Comparison of ENCODE assay signal across 9 mouse cellular contexts in genomic region chr1:167617995-167618489, GRCm38 (mm10). TPM values are rescaled to one million over a fixed set of nuclear protein-coding genes. Genes with fewer than 3 reads are reported as not detected.
DNase-seq lines count a peak whose midpoint lies in the region; ATAC-seq and TF ChIP-seq lines count a peak whose summit lies in the region.
"Had no signal": no experiment of that assay in that cellular context is flagged by ENCODE, and none has a peak within 500 bp of the region (broad histone marks: within the 10 kb centered on the region; RNA-seq: fewer than 3 reads in every experiment).

No protein-coding gene starts in this region.

- WGBS in heart, embryonic 12.5 days, result 65% methylated on average over 18 of the region's 18 CpGs
- 58% methylated on average over 18 of the region's 18 CpGs for WGBS in heart, postnatal 0 days
- 70% methylated on average over 18 of the region's 18 CpGs for WGBS in liver, embryonic 14.5 days (ENCODE audit: insufficient replicate concordance)

- H3K36me3 ChIP-seq in heart, embryonic 12.5 days, result no peaks in the 10 kb centered on the region
- no peaks in the 10 kb centered on the region for H3K36me3 ChIP-seq in heart, postnatal 0 days (replicated peaks; ENCODE audit: control insufficient read depth, insufficient read depth, low read length)
- H3K36me3 ChIP-seq in liver, embryonic 14.5 days (replicated peaks; ENCODE audit: control insufficient read depth, insufficient read depth, low read depth), result no peaks in the 10 kb centered on the region
- H3K36me3 ChIP-seq: G1E had no signal

- TF ChIP-seq EP300 in heart, postnatal 0 days (IDR thresholded peaks at IDR 0.05; ENCODE audit: low read depth), result no peak
- TF ChIP-seq EP300 in liver, embryonic 14.5 days (IDR thresholded peaks at IDR 0.05; ENCODE audit: low read depth), result no peak

- ATAC-seq in heart, embryonic 12.5 days (ENCODE audit: insufficient number of reproducible peaks, low FRiP score), result no peak
- ATAC-seq in heart, postnatal 0 days (ENCODE audit: insufficient read depth, low read depth), result peak; percentile 62
- 0 out of 2 replicates have a peak, but pooled peaks have one; percentile 21 for ATAC-seq in liver, embryonic 14.5 days (ENCODE audit: insufficient read depth)

- no peaks in the 10 kb centered on the region for H3K9me3 ChIP-seq in heart, embryonic 12.5 days (replicated peaks)
- no peaks in the 10 kb centered on the region for H3K9me3 ChIP-seq in heart, postnatal 0 days (replicated peaks; ENCODE audit: control insufficient read depth, low read length)
- H3K9me3 ChIP-seq in liver, embryonic 14.5 days (ENCODE audit: control insufficient read depth, low read length), result no peaks in the 10 kb centered on the region

- no peak overlapping the region for H3K4me3 ChIP-seq in heart, embryonic 12.5 days
- no peak overlapping the region for H3K4me3 ChIP-seq in heart, postnatal 0 days (ENCODE audit: low read depth, low read length)
- H3K4me3 ChIP-seq in liver, embryonic 14.5 days (ENCODE audit: insufficient read depth in 1 of 2, low read depth in 2 of 2, low read length in 2 of 2), result no peak overlapping the region

- peaks cover 7% of the 10 kb centered on the region; the same call in 1 of the 2 replicates for H3K4me1 ChIP-seq in heart, embryonic 12.5 days (replicated peaks)
- H3K4me1 ChIP-seq in heart, postnatal 0 days (ENCODE audit: control insufficient read depth, insufficient read depth), result no peaks in the 10 kb centered on the region
- H3K4me1 ChIP-seq in liver, embryonic 14.5 days (replicated peaks; ENCODE audit: control insufficient read depth in 2 of 2, insufficient read depth in 2 of 2, low read length in 1 of 2), result no peaks in the 10 kb centered on the region

- H3K27me3 ChIP-seq in heart, embryonic 12.5 days (replicated peaks), result peaks cover 8% of the 10 kb centered on the region; the same call in 1 of the 2 replicates
- no peaks in the 10 kb centered on the region for H3K27me3 ChIP-seq in heart, postnatal 0 days (ENCODE audit: control insufficient read depth, insufficient read depth, low read length)
- no peaks in the 10 kb centered on the region for H3K27me3 ChIP-seq in liver, embryonic 14.5 days (ENCODE audit: control insufficient read depth, insufficient read depth, low read length)

- peak; percentile 70 to 89 for DNase-seq in heart, adult 18-20 months
- DNase-seq in adrenal gland, postnatal 36 days, result peak; percentile 3 to 49
- peak; percentile 43 for DNase-seq in heart, postnatal 0 days (ENCODE audit: low spot score)
- no peak for DNase-seq in liver, embryonic 14.5 days (ENCODE audit: low read depth in 3 of 3, low spot score in 3 of 3)
- DNase-seq in spleen, adult 18-20 months, result no peak
- DNase-seq in right cerebral cortex, adult 2 months (ENCODE audit: low spot score in 2 of 2), result no peak
- DNase-seq in thymus, postnatal 36 days, result no peak

- no peak overlapping the region for H3K9ac ChIP-seq in heart, embryonic 12.5 days
- no peak overlapping the region for H3K9ac ChIP-seq in heart, postnatal 0 days (replicated peaks; ENCODE audit: low read depth, low read length)
- H3K9ac ChIP-seq in liver, embryonic 14.5 days (replicated peaks), result no peak overlapping the region

- TF ChIP-seq CTCF in heart, postnatal 0 days (IDR thresholded peaks at IDR 0.05; ENCODE audit: low read depth), result no peak
- no peak for TF ChIP-seq CTCF in liver, embryonic 14.5 days (IDR thresholded peaks at IDR 0.05; ENCODE audit: low read depth)

- no peak overlapping the region for H3K4me2 ChIP-seq in heart, embryonic 12.5 days
- H3K4me2 ChIP-seq in heart, postnatal 0 days (ENCODE audit: low read depth, low read length), result peak overlapping the region; percentile 28; the same call in 1 of the 2 replicates
- no peak overlapping the region for H3K4me2 ChIP-seq in liver, embryonic 14.5 days (ENCODE audit: low read depth)

- no peak overlapping the region for H3K27ac ChIP-seq in heart, embryonic 12.5 days (ENCODE audit: poor library complexity, severe bottlenecking)
- H3K27ac ChIP-seq in heart, postnatal 0 days (ENCODE audit: low read depth), result no peak overlapping the region
- H3K27ac ChIP-seq in liver, embryonic 14.5 days, result no peak overlapping the region

RNA-seq across cellular contexts. Expression of gene Rxrg, which starts 19.9 kb away (rescaled TPM):
- total RNA-seq in heart, adult 18-20 months (2021), result 10 to 100 TPM; 69.1 to 81.9 TPM
- 1.7 TPM in 2 replicates for polyA plus RNA-seq in heart, embryonic 12.5 days (2016; fragmentation: Nextera tagmentation; extraction: Ambion mirVana)
- 1 to 10 TPM; 4.8 to 5.1 TPM for total RNA-seq in adrenal gland, postnatal 36 days (2021)
- total RNA-seq in heart, postnatal 0 days (2014; rRNA removed; ENCODE audit: low replicate concordance), result 0.27 and 4.7 TPM in 2 replicates
- 3.0 and 3.2 TPM in 2 replicates for polyA plus RNA-seq in heart, postnatal 0 days (2015; fragmentation: Nextera tagmentation; extraction: Ambion mirVana)
- polyA plus RNA-seq in liver, embryonic 14.5 days (2012; rRNA removed), result 0.03 and 0.05 TPM in 2 replicates
- not detected in 2 replicates for polyA plus RNA-seq in liver, embryonic 14.5 days (2014; fragmentation: Nextera tagmentation; extraction: Ambion mirVana)
- polyA plus RNA-seq: G1E had no signal

Comparison
In these comparisons a context has a peak if more than half of its experiments do, and no peak if none do; other contexts are left out.
1. RNA of gene Rxrg, which starts 19.9 kb away (total RNA-seq): 69.1 to 81.9 TPM in heart, adult 18-20 months; 4.8 to 5.1 TPM in adrenal gland, postnatal 36 days and 0.27 to 4.7 TPM in heart, postnatal 0 days; every median in the first group is over 10 times any median in the second.
2. DNase-seq: peak in heart, adult 18-20 months (2 of 2), adrenal gland, postnatal 36 days (2 of 2) and heart, postnatal 0 days (single experiment); none in liver, embryonic 14.5 days (0 of 3), spleen, adult 18-20 months (0 of 2), right cerebral cortex, adult 2 months (0 of 2) and thymus, postnatal 36 days (0 of 2).